Mouse (Mus musculus): ENCODE measurements at regions not wholly inside any gene's neighbourhood (a gene's known extent, or its start where the extent isn't known, plus 50 kb on each side); places are given as distances from the start of the nearest gene placed in this dataset.

GRCm38 (mm10) chr13:59874137-59874931, 51.4 kb upstream of the Tut7 start:
- TF ChIP-seq POLR2A (IDR thresholded peaks at IDR 0.05; ENCODE audit: extremely low read depth, insufficient read depth, low read length) (no peak), CTCF (IDR thresholded peaks at IDR 0.05; ENCODE audit: extremely low read depth, insufficient read depth, low read length) (no peak)
- H3K4me3 ChIP-seq (ENCODE audit: insufficient read depth, low read length), result no peak overlapping the region
- no peaks in the 10 kb centered on the region for H3K4me1 ChIP-seq (ENCODE audit: control insufficient read depth, insufficient read depth, low read length)
- H3K27ac ChIP-seq (ENCODE audit: insufficient read depth, low read length), result no peak overlapping the region

Data from cortical plate, adult 2 months (tissue).